Mouse (Mus musculus) left cerebral cortex, postnatal 4 days (tissue): Measurements from ENCODE around the gene Gm49711. TPM values are rescaled to one million over a fixed set of nuclear protein-coding genes. Genes with fewer than 3 reads are reported as not detected.
A peak's percentile ranks its signal among the peaks of the same experiment; 100 is the strongest.

Experiments used
- DNase-seq: peaks from one replicate; pipeline ENCODE4 v3.0.0-alpha.2; 2022
- intact Hi-C: fragments of 180-260 bp; cut with DNase I; formaldehyde crosslinking; loops from one replicate; pipeline ENCODE4 v1.15.1; 2025
- total RNA-seq, 2 experiments: library from RNA; stranded (reverse); gene quantifications; 2 replicates each; pipeline ENCODE4 v1.2.3; 2021

Gene Gm49711
- total RNA-seq, result under 1 TPM; 0.36 to 0.52 TPM

DNA sequence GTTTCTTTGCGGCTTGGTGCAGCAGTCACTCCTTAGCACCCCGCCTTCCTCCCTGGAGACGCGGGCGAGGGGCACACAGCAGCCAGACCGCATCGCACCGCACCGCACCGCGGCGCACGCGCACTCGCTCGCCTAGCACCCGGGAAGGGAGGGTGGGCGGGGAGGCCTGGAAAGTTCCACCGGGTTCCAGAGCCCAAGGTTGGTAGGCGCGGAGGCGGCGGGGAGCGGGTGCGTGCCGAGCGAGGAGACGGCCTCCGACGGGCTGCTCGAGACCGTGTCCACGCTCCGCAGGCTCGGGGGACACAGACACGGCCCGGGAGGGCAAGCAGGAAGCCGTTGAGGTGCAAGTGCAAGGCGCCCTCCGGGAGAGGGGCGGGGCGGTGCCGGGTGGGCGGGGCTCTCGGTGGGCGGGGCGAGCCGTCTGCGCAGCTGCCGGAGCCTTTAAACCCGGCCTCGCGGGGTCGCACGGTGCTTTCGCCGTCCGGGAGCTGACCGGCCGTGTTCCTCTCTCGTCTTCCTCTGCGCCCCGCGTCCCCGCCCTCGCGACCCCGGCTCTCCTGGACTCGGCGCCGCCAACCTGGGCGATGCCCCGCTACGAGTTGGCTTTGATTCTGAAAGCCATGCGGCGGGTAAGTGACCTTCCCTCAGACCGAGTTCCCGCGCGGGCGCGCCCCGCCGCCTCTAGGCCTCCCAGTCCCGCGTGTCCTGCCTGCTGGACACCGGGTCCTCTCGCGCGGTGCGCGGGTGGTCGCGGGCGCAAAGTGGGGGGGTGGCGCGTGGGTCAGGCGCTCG, at the start of gene Gm49711, which contains the start of the genes Mrps6 and Slc5a3:
Gm49711 (plus strand) TSS at position 465 of the 792 bp plus-strand sequence.
Mrps6 (plus strand) TSS at position 419 of the 792 bp plus-strand sequence.
Slc5a3 (plus strand) TSS at position 471 of the 792 bp plus-strand sequence.
- intact Hi-C loops, result loop anchor here (5.0 kb wide), 1 partner anchor 121 kb away; no protein-coding TSS in a partner anchor

DNA sequence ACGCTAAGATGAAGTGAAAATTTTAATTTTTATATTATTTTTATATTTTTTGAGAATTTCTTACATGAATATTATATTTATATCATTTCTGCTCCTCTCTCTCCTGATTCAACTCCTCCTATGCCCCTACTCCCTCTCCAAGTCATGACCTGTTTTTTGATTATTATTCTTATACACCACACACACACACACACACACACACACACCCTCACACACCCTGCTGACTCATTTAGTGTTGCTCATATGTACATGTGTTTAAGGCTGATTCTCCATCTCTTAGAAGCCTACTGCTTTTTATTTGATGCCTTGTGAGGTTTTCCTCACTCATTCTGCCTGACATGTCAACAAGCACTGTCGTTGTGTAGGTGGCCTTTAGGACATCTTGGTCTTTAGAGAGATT, 48.5 kb upstream of the Gm49711 start:
- DNase-seq, result no peak
- intact Hi-C loops, result no loop called here

More for the DNA sequence above, at the start of gene Gm49711, which contains the start of the genes Mrps6 and Slc5a3:
- DNase-seq, result peak; percentile 93

DNA sequence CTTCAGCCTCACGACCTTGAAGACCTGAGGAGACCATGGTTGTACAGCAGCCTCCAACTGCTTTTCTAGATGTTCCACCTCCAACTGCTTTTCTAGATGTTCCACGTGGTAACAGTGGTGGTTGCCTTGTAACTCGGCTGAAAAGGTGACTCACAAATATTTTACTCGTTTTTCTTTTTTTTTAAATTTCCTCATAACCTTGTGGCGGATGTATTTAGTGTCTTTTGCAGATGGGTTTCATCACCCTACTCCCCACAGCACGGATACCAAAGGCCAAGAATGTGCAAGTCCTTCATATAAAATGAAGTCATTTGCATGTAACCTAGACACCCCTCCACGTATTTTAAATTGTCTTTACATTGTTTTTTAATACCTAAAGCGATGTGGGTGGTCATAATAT, 41.3 kb upstream of the Gm49711 start:
- intact Hi-C loops, result no loop called here
- DNase-seq, result no peak

DNA sequence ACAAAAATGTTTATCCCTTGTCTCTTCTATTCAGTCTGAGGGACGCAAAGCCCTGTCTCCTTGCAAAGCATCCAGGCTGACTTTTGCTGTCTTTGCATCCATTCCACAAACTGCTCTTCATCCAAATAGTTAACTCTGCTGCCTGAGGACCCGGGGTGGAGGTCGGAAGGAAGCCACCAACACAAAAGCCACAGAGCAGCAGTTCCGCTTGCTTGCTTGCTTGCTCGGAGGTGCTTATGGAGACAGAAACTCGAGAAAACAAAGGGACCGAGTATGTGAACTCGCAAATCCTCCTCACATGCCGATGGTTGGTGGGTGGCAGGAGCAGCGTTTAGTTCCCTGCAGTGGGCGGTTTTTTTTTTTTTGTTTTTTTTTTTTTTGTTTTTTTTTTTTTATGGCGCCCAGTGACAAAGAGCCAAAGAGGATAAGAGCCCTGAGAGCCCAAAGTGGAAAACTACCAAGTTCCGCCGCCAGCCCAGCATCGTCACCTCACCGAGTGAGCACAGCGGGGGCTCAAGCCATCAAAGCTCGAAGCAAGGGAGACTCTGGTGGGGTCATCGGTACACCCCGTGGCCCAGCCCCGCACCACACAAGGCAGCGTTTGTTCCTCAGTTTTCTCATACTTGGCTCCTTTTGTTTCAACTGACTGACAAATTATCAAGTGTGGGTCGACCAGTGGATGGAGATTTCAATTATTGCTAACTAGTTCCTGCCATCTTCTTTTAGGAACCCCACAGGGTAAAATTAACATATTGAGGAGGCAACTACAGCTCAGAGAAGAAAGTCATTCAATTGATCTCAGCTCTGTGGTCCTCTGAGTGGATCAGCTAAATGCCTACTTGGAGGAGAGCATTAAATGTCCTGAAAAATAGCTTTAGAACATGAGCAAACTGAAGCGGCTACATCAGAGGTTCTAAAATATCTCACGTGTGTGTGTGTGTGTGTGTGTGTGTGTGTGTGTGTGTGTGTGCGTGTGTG, 38.7 kb upstream of the Gm49711 start:
- intact Hi-C loops, result no loop called here
- DNase-seq, result peak; percentile 43

DNA sequence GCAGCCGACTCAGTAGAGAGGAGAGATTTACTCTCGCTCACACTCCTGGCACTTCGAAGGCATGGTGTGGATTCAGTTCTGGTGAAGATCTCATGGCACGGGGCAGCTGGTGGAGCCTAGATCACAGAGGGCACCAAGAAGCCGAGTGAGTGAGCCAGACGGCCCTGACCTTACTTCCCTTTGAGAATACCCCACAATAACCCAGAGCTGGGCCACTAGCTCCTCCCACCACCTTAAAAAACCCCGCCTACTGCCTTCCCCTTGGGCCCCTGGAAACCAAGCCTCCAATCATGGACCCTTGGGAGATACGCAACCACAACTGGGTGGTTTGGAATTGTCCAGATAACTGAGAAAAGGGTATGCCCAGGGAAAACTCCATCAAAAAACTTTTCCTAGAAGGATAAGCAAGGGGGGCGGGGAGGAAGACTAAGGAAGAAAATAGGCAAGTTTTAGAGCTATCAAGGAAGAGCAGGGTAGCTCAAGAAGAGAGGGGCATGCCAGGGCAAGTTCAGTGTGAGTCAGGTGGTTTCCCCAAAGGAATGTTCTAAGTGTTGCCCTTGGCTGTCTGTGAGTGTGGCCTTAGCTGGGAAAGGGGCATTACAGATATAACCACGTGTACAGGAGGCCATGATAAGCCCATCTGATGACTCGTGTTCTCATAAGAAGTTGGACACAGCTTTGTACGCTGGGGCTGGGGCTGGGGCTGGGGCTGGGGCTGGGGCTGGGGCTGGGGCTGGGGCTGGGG, 36.3 kb upstream of the Gm49711 start:
- intact Hi-C loops, result no loop called here
- DNase-seq, result no peak

DNA sequence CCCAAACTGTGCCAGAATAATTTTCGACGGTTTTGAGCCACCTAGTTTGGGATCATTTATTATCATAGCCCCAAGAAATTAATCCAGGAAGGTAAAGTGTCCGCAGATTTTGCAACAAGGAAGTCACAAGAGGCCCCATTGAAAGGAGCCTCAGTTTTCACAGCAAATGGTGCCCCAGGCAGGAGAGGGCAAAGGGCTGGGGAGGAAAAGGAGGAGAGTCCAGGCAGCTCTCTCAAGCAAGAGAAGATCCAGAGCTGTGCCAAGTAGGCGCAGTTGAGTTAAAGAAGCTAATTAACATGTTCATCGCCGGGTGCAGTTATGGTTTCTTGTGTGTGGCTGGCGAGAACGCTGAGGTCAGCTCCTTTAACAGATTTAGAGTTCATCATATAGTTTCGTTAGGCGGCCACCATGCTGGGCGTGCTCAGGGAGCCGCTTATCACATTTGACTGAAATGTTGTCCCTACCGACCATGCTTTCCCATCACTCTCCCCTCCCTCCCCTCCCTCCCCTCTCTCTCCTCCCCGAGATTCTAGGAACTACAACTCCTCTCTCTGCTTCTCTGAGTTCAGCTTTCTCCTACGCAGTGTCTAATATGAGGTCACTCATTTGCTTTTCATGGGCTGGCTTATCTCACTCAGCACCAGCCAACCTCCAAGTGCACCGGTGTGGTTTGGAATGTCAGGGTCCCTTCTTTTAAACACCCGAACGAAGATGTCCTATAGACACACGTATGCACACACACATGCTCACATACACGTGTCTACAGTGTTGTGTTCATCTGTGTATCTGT, 35.4 kb upstream of the Gm49711 start:
- intact Hi-C loops, result no loop called here
- DNase-seq, result no peak

DNA sequence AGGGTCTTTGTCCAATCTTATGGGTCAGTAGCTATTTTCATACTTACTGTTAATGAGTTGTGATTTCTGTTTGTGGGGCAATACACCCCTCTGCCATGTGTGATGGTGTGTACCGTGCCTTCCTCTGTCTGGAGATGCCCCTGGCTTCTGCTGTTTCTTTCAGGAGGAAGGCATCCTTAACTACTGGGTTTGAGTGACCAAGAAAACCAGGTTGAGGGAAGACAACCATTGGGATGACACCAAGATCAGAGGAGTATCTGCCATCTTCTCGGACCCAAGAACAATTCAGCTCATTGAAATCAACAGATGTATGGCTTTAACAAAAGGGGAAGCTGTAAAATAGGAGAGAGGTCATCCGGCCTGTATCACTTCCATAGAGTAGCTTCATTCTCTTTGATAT, 24.8 kb upstream of the Gm49711 start:
- intact Hi-C loops, result no loop called here

DNA sequence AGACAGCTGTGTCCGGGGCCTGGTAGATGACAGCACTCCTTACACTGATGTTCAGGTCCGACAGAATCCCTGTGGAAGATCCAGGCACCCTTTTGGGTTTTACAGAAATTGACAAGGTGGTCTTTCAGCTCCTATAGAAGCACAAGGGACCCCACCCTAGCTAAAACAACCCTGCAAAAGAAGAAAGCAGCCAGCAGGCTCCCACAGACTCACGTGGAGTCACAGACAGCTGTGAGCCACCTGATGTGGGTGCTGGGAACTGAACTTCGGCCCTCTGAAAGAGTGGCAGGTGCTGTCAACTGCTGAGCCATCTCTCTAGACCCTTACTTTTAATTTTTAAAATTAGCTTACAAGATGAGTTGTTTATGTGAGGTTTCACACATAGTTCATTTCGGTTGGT, 23.4 kb upstream of the Gm49711 start:
- no peak for DNase-seq
- intact Hi-C loops, result no loop called here

More for the DNA sequence above, 24.8 kb upstream of the Gm49711 start:
- DNase-seq, result no peak

DNA sequence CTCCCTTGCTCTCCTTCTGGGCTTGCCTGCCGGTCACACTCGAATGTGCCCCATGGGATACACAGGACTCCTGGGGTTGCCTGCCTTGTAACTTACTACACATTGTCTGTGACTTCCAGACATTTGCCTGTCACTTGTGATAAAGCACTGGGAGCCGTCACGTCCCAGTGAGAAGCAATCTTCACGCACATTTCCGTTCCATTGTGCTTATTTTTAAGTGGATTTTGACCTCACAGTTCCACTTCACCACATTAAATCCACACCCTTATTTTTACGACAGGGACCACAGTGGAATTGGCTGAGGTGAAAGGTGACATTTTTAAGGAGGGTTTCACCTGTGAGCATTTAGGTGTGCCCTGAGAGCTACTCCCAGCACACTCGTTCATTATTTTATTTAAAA, 21.4 kb upstream of the Gm49711 start:
- no peak for DNase-seq
- intact Hi-C loops, result no loop called here

DNA sequence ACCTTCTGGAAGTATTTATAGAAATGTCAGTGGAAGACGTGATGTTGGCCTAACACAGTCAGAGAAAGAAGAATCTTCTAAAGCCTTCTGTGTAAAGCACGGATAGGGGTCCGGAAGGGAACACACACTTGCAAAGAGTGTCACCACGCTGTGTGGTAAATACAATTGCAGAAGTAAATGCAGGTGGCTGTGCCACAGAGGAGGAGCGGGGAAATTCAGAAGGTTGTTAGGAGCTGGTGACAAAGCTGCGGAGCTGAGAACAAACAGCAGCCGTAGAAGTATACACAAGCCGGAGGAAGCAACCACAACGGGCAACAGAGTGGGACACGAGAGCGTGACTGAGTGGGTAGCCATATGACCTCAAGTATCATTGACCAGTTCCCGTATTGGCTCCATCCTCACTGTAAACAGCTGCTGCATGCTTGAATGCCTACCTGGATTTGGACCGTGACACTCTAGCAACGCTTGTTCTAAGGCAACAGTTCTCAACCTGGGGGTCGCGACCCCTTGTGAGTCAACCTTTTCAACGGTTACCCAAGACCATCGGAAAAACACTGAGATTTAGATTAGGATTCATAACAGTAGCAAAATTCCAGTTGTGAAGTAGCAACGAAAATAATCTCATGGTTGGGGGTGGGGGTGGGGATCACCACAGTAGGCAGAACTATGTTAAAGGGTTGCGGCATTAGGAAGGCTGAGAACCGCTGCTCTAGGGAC, 20.1 kb upstream of the Gm49711 start:
- intact Hi-C loops, result no loop called here
- no peak for DNase-seq

DNA sequence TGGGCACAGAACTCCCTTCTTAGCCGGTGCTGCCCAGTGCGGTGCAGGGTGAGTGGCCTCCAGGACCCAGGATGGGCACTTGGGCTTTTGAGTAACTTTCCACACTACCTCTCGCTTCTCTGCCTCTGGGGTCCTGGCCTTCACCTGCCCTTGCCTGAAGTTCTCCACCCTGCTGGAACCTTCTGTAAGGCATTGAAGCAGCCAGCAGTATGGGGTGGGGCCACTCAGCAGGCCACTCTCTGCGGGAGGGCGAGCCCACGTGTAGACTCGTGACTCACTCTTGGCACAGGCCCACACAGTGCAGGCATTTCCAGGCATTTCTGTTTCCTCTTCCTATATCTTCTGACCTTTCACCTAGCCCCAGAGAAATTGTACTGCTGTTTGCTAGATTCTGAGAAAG, 18.7 kb upstream of the Gm49711 start:
- intact Hi-C loops, result no loop called here
- DNase-seq, result no peak

DNA sequence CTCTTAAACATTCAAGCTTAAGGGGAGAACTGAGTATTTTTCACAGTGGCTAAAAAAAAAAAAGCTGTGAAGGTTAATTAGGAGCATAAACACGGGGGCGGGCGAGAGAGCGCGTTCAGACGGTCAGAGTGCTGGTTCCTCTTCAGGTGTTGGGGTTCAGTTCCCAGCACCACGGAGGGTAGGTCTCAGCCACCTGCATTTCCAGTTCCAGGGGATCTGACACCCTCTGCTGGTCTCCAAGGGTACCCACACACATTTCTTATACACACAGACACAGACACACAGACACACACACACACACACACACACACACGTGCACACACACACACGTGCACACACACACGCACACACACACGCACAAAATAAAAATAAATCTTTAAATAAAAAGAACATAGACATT, 18.1 kb upstream of the Gm49711 start:
- intact Hi-C loops, result no loop called here
- DNase-seq, result no peak

DNA sequence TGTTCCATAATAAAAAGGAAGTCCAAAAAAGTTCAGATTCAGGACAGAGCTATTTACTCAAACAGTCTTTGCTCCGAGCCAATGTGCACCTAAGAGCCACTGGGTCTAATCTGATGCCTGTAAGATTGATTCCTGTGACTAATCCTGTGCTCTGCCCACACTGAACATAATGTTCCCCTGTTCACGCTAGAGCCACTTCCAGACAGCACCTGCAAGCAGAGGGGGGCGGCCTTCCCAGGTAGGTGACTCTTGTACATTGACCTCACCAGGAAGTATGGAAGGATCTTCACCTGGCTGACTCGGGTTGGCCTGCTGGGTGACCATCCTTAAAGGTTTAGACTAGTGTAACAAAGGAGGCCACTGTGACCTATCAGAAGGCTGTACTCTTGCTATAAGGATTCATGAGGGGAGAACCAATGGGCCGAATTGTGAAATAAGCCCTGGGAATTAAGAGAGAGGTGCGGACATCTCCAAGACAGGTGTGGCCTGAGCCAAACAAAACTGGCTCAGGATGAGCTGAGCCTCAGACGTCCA, 6.3 kb upstream of the Gm49711 start:
- no peak for DNase-seq
- intact Hi-C loops, result no loop called here

DNA sequence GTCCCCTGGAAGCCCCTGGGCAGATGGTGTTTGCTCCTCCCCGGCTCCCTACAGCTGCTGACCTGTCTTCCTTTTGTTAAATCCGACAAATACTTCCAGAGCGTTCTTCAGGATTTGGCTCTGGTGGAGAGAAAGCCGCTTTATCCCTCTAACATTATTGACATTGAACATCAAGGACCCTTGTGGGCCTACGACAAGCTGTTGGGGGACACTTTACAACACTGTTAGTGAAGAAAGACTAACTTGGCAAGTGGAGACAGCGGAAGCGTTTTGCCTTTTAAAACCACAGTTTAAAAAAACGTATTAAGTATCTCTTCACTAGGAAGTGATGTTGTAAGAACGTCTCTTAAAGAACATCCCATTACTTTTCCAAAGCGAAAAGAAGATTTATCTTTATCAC, 5.5 kb upstream of the Gm49711 start:
- DNase-seq, result no peak
- intact Hi-C loops, result no loop called here

DNA sequence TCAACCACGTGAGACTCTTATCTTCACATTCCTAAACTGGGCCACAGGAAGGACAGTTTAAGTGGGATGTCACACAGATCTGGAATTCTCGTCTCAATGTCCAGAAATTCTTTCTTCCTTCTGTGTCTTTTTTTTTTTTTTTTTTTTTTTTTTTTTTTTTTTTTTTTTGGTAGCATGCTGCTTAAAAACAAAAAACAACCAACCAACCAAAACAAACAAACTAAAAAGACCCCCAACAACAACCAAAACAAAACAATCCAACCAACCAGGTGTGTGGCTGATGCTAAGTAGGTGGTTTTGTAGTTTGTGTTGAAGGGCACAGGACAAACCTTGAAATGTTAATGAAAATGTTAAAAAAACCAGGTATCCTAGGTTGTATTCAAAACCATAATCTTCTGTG, 1.4 kb upstream of the Gm49711 start:
- intact Hi-C loops, result loop anchor here (5.0 kb wide), 1 partner anchor 119 kb away; no protein-coding TSS in a partner anchor
- DNase-seq, result no peak

DNA sequence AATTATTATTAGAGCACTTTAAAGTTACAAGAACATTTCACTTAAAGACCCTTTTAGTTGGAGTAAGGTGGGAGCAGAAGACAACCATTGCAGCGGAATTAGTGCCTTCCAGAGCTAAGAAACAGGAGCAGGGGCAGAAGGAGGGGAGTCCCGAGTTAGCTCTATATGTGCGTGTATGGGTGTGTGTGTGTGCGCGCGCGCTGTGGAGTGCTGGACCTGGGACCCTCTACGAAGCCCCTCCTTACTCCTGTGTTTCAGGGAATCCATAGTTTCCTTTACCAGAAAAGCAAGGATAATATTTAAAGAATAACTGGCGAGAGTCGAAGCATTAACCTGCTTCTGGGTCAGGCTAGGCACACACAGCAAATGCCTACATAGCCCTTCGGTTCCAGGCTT, 662 bp upstream of the Gm49711 start:
- peak; percentile 15 for DNase-seq
- intact Hi-C loops, result loop anchor here (5.0 kb wide), 1 partner anchor 120 kb away; no protein-coding TSS in a partner anchor

DNA sequence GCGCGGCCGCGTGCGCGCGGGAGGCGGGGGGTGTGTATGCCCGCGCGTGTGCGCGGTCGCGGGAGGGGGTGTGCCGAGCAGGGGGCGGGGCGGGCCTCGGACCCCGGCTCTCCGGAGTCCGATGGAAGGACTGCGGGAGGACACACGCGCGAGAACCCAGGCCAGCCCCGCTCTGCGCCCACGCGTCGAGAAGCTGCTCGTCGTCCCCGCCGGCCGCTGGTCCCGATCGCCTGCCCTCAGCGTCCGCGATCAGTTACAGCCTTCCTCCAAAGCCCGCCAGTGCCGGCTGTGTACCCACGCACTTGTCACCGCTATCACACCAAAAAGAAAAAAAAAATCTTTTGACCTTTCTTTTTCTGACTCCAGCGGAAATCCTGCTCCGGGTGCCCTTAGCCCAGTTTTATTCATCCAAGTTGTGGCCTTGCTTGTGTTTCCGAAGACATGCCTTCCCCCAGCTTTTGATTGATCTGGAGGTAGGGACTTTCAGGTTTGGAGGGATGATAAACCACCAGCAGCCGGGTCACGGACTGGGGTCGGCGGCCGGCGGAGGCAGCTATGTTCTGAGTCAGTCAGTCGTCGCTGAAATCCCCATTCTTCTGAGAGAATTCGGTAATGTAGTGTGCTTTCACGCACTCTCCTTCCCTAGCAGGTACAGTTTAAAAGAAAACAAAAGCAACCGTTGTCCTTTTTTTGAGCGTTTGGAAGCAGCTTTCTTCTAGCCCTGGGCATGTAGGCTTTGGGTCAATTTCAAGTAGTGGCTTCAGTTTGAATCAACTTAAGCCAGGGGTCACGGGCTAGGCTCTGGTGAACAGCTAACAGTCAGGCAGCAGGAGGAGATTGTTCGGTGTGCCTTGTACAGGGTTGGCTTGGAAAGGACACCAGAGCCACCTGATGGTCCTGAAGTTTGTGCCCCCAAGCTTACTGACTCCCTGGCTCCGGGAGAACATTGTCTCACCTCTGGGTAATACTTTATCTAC, 816 bp downstream of the Gm49711 start:
- no peak for DNase-seq
- intact Hi-C loops, result loop anchor here (5.0 kb wide), 1 partner anchor 122 kb away; no protein-coding TSS in a partner anchor

DNA sequence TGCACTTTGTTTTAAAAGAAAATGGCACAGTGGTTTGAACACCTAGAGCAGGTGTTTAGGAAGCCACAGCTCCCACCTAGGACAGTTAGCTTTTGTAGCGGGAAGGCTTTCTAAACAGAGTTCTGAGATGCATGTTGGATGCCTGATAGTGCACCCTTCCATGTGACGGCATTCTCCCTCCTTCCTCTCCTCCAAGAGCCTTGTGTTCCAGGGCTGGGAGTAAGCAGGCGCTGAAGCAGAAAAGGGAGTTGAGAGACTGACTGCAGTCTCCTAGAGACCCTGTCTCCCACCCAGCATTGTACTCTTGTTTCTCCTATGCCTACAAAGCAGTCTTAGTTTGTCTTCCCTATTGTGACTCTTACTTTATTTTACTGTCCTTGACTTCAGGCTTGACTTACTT, 2.1 kb downstream of the Gm49711 start:
- intact Hi-C loops, result no loop called here
- no peak for DNase-seq
